Mouse (Mus musculus): Measurements from ENCODE around the gene Sox5.
"Not testable (repeated sequence)": the region's sequence is repeated elsewhere in the genome, so short reads cannot be mapped to it uniquely, and the experiment has no call there.

Sox5 gene

GRCm38 (mm10) chr6:144203970-144204369, 577.8 kb downstream of the Sox5 start:
- intact Hi-C loops (cut with DNase I): no loop called here

GRCm38 (mm10) chr6:144203013-144203412, 578.8 kb downstream of the Sox5 start:
- intact Hi-C loops (cut with DNase I): no loop called here

GRCm38 (mm10) chr6:144201402-144202040, 580.3 kb downstream of the Sox5 start:
- intact Hi-C loops (cut with DNase I): no loop called here

- intact Hi-C loops (cut with DNase I): no loop called here
Measured at GRCm38 (mm10) chr6:144197209-144198119, 584.3 kb downstream of the Sox5 start.

- intact Hi-C loops (cut with DNase I): no loop called here
Measured at GRCm38 (mm10) chr6:144195934-144196333, 585.8 kb downstream of the Sox5 start.

- intact Hi-C loops (cut with DNase I): no loop called here
Measured at GRCm38 (mm10) chr6:144183087-144183486, 598.7 kb downstream of the Sox5 start.

GRCm38 (mm10) chr6:144182429-144182828, 599.3 kb downstream of the Sox5 start:
- intact Hi-C loops (cut with DNase I): not testable (repeated sequence)

- intact Hi-C loops (cut with DNase I): no loop called here
Measured at GRCm38 (mm10) chr6:144181083-144181866, 600.5 kb downstream of the Sox5 start.

GRCm38 (mm10) chr6:144179111-144179510, 602.7 kb downstream of the Sox5 start:
- intact Hi-C loops (cut with DNase I): no loop called here

- intact Hi-C loops (cut with DNase I): no loop called here
Measured at GRCm38 (mm10) chr6:144176674-144177073, 605.1 kb downstream of the Sox5 start.

- intact Hi-C loops (cut with DNase I): no loop called here
Measured at GRCm38 (mm10) chr6:144175590-144175989, 606.2 kb downstream of the Sox5 start.

- intact Hi-C loops (cut with DNase I): no loop called here
Measured at GRCm38 (mm10) chr6:144170541-144170940, 611.2 kb downstream of the Sox5 start.

GRCm38 (mm10) chr6:144169791-144170190, 612.0 kb downstream of the Sox5 start:
- intact Hi-C loops (cut with DNase I): no loop called here

- intact Hi-C loops (cut with DNase I): no loop called here
Measured at GRCm38 (mm10) chr6:144168696-144169476, 612.9 kb downstream of the Sox5 start.

GRCm38 (mm10) chr6:144167058-144167457, 614.7 kb downstream of the Sox5 start:
- intact Hi-C loops (cut with DNase I): no loop called here

- intact Hi-C loops (cut with DNase I): no loop called here
Measured at GRCm38 (mm10) chr6:144166651-144167050, 615.1 kb downstream of the Sox5 start.

- intact Hi-C loops (cut with DNase I): no loop called here
Measured at GRCm38 (mm10) chr6:144166104-144166503, 615.7 kb downstream of the Sox5 start.

GRCm38 (mm10) chr6:144163501-144163900, 618.3 kb downstream of the Sox5 start:
- intact Hi-C loops (cut with DNase I): no loop called here

- intact Hi-C loops (cut with DNase I): no loop called here
Measured at GRCm38 (mm10) chr6:144158637-144159036, 623.1 kb downstream of the Sox5 start.

GRCm38 (mm10) chr6:144154892-144155424, 626.8 kb downstream of the Sox5 start:
- intact Hi-C loops (cut with DNase I): no loop called here

- intact Hi-C loops (cut with DNase I): no loop called here
Measured at GRCm38 (mm10) chr6:144151957-144152356, 629.8 kb downstream of the Sox5 start.
